Mouse (Mus musculus): Measurements from ENCODE around the gene Gm7682. TPM values are rescaled to one million over a fixed set of nuclear protein-coding genes. Genes with fewer than 3 reads are reported as not detected.
"Not testable (repeated sequence)": the region's sequence is repeated elsewhere in the genome, so short reads cannot be mapped to it uniquely, and the experiment has no call there.

Gene Gm7682
- not detected for total RNA-seq (2021)
- long read RNA-seq, experiment 1 = 0 reads
- long read RNA-seq, experiment 2 = 0 reads

DNA sequence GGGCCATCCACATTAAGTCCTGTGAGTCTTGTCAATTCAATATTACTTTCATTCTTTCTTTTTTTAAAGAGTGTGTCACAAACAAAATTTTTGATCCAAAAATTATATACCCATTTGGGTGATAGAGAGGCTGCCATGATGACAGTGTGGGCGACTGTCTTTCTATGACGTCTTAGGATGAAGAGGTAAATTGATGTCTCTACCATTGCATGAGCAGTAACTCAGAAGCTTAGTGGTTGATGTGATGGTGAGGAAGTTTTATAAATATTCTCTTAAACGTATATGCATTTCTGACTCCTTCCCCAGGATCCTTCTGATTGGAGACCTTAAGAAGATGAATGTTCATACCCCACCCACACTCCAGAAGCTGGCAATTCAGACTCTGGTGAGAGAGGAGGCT is at the start of gene Gm7682:
Gm7682 (plus strand) TSS at position 301 of the 400 bp plus-strand sequence.
- not testable (repeated sequence) for DNase-seq

Other genes starting within 250 kb of the Gm7682 start
- not detected for gene Gm3106, start 227.8 kb upstream of the Gm7682 start, total RNA-seq (2021)
- not detected for gene A430089I19Rik, start 139.0 kb upstream of the Gm7682 start, total RNA-seq (2021)
- not detected for gene Gm6502, start 131.3 kb upstream of the Gm7682 start, total RNA-seq (2021)
- not detected for gene AA792892, start 106.0 kb upstream of the Gm7682 start, total RNA-seq (2021)
- not detected for gene Gm3139, start 80.5 kb downstream of the Gm7682 start, total RNA-seq (2021)
- not detected for gene Gm3147, start 170.6 kb downstream of the Gm7682 start, total RNA-seq (2021)
- gene Gm6509, start 178.2 kb downstream of the Gm7682 start, total RNA-seq (2021) = not detected
- not detected for gene Gm6205, start 202.6 kb downstream of the Gm7682 start, total RNA-seq (2021)

Data from adrenal gland, postnatal 36 days (tissue).